1 mouse cellular context compared by ENCODE assay signal in the genomic region with DNA sequence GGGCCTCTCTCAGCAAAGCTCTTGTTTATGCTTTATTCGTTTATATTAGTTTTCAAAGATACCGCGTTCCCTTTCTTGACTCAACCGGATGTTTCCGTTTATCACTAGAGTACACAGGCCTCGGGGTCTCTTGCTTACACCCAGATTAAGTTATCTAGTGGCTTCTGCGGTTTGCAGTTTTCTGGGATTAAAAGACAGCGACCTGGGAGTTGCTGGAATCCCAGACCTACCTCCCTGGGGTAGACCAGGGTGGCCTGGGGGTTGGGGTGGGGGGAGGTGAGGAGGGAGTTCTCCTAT.
TF ChIP-seq lines count a peak whose summit lies in the region.

No protein-coding gene starts in this region.

TF ChIP-seq in MEL, 35 proteins besides CTCF, POLR2A, EP300 and RAD21 (continued from another document):
- TF ChIP-seq MAFK (IDR thresholded peaks at IDR 0.05; ENCODE audit: borderline replicate concordance, low read depth, low read length) (peak; percentile 70; the same call in 1 of the 2 replicates), ETS1 (IDR thresholded peaks at IDR 0.05; ENCODE audit: low read depth, low read length) (peak; percentile 88)
